Mouse (Mus musculus) adrenal gland, adult (tissue): ENCODE measurements around the gene Cd164l2.
A peak's percentile ranks its signal among the peaks of the same experiment; 100 is the strongest.

Source experiments
- DNase-seq, 2 experiments: peaks; one replicate each; pipeline ENCODE4 v3.0.0; 2022 to 2023; ENCODE audit warnings: low spot score in 1 of 2; ENCODE audit not compliant: inconsistent age in 2 of 2

Cd164l2 gene

GRCm38 (mm10) chr4:133220656-133221055, 8.7 kb downstream of the Cd164l2 start:
- no peak for DNase-seq

- no peak for DNase-seq
Measured at GRCm38 (mm10) chr4:133221701-133222100, 9.8 kb downstream of the Cd164l2 start.

GRCm38 (mm10) chr4:133223875-133224274, 11.9 kb downstream of the Cd164l2 start:
- no peak for DNase-seq

GRCm38 (mm10) chr4:133226073-133226472, 14.1 kb downstream of the Cd164l2 start:
- no peak for DNase-seq

- peak in 1 of 2 experiments; percentile 76 for DNase-seq
Measured at GRCm38 (mm10) chr4:133227636-133228035, 15.7 kb downstream of the Cd164l2 start.

GRCm38 (mm10) chr4:133229582-133229981, 17.7 kb downstream of the Cd164l2 start:
- DNase-seq: no peak

- peak in 1 of 2 experiments; percentile 85 for DNase-seq
Measured at GRCm38 (mm10) chr4:133233285-133233976, 21.5 kb downstream of the Cd164l2 start.

- no peak for DNase-seq
Measured at GRCm38 (mm10) chr4:133234771-133235170, 22.8 kb downstream of the Cd164l2 start.

- DNase-seq: no peak
Measured at GRCm38 (mm10) chr4:133235415-133235814, 23.5 kb downstream of the Cd164l2 start.

GRCm38 (mm10) chr4:133237911-133238310, 26.0 kb downstream of the Cd164l2 start:
- peak in 1 of 2 experiments; percentile 29 for DNase-seq

- DNase-seq: peak; percentile 95
Measured at GRCm38 (mm10) chr4:133240490-133240921, 28.6 kb downstream of the Cd164l2 start, which contains the start of gene Map3k6. Gene Map3k6, plus strand, starts transcription at chr4:133240818.

GRCm38 (mm10) chr4:133240934-133241908, 29.3 kb downstream of the Cd164l2 start:
- DNase-seq: peak; percentile 94 to 100

GRCm38 (mm10) chr4:133241910-133242309, 30.0 kb downstream of the Cd164l2 start:
- no peak for DNase-seq

GRCm38 (mm10) chr4:133242710-133243109, 30.8 kb downstream of the Cd164l2 start:
- no peak for DNase-seq

GRCm38 (mm10) chr4:133243538-133243937, 31.6 kb downstream of the Cd164l2 start:
- DNase-seq: no peak

- no peak for DNase-seq
Measured at GRCm38 (mm10) chr4:133244289-133244688, 32.4 kb downstream of the Cd164l2 start.

- peak in 1 of 2 experiments; percentile 65 for DNase-seq
Measured at GRCm38 (mm10) chr4:133247072-133247471, 35.1 kb downstream of the Cd164l2 start.

- no peak for DNase-seq
Measured at GRCm38 (mm10) chr4:133247806-133248449, 36.0 kb downstream of the Cd164l2 start.

GRCm38 (mm10) chr4:133250609-133251008, 38.7 kb downstream of the Cd164l2 start:
- peak; percentile 77 to 91 for DNase-seq

- DNase-seq: peak in 1 of 2 experiments; percentile 17
Measured at GRCm38 (mm10) chr4:133251214-133251613, 39.3 kb downstream of the Cd164l2 start.

GRCm38 (mm10) chr4:133252089-133252488, 40.2 kb downstream of the Cd164l2 start:
- no peak for DNase-seq
